Mouse (Mus musculus): ENCODE data around the gene Dnaja4. TPM values are rescaled to one million over a fixed set of nuclear protein-coding genes. Genes with fewer than 3 reads are reported as not detected.

The Dnaja4 gene
- polyA plus RNA-seq, 1 experiment from 2014 or later, result 6.9 TPM

- Histone ChIP-seq H3K27ac (ENCODE audit: low read length) (peak overlapping the region; percentile 48), H3K9ac (replicated peaks; ENCODE audit: low read depth, low read length) (no peak overlapping the region), H3K4me3 (replicated peaks; ENCODE audit: low read length) (no peak overlapping the region), H3K9me3 (ENCODE audit: control insufficient read depth, low read length) (no peaks in the 10 kb centered on the region), H3K36me3 (ENCODE audit: control insufficient read depth, insufficient read depth) (peaks cover 3% of the 10 kb centered on the region; the same call in 1 of the 2 replicates), H3K27me3 (replicated peaks; ENCODE audit: control insufficient read depth, insufficient read depth, low read length) (no peaks in the 10 kb centered on the region), H3K4me1 (replicated peaks; ENCODE audit: control insufficient read depth, insufficient read depth, low read length) (peaks cover 7% of the 10 kb centered on the region; the same call in 1 of the 2 replicates), H3K4me2 (ENCODE audit: low read length) (no peak overlapping the region)
- WGBS, result 82% methylated on average over 5 of the region's 5 CpGs
- no peak for ATAC-seq
Measured at GRCm38 (mm10) chr9:54708085-54708484, 9.4 kb downstream of the Dnaja4 start.

- H3K4me1 ChIP-seq (replicated peaks; ENCODE audit: control insufficient read depth, insufficient read depth, low read length), result no peaks in the 10 kb centered on the region
- no peak overlapping the region for H3K4me3 ChIP-seq (replicated peaks; ENCODE audit: low read length)
- no peak overlapping the region for H3K9ac ChIP-seq (replicated peaks; ENCODE audit: low read depth, low read length)
- no peaks in the 10 kb centered on the region for H3K9me3 ChIP-seq (ENCODE audit: control insufficient read depth, low read length)
- H3K36me3 ChIP-seq (ENCODE audit: control insufficient read depth, insufficient read depth), result peaks cover 16% of the 10 kb centered on the region
- ATAC-seq, result no peak
- H3K27ac ChIP-seq (ENCODE audit: low read length), result no peak overlapping the region
- WGBS, result 94% methylated on average over 3 of the region's 3 CpGs
- no peak overlapping the region for H3K4me2 ChIP-seq (ENCODE audit: low read length)
- H3K27me3 ChIP-seq (replicated peaks; ENCODE audit: control insufficient read depth, insufficient read depth, low read length), result no peaks in the 10 kb centered on the region
Measured at GRCm38 (mm10) chr9:54715776-54716175, 17.1 kb downstream of the Dnaja4 start.

GRCm38 (mm10) chr9:54717527-54717926 is 18.9 kb downstream of the Dnaja4 start:
- H3K27ac ChIP-seq (ENCODE audit: low read length), result no peak overlapping the region
- no peak for ATAC-seq
- WGBS, result 73% methylated on average over 3 of the region's 3 CpGs
- no peak overlapping the region for H3K4me2 ChIP-seq (ENCODE audit: low read length)
- peaks cover 21% of the 10 kb centered on the region for H3K36me3 ChIP-seq (ENCODE audit: control insufficient read depth, insufficient read depth)
- H3K4me1 ChIP-seq (replicated peaks; ENCODE audit: control insufficient read depth, insufficient read depth, low read length), result no peaks in the 10 kb centered on the region
- H3K27me3 ChIP-seq (replicated peaks; ENCODE audit: control insufficient read depth, insufficient read depth, low read length), result no peaks in the 10 kb centered on the region
- no peak overlapping the region for H3K9ac ChIP-seq (replicated peaks; ENCODE audit: low read depth, low read length)
- H3K4me3 ChIP-seq (replicated peaks; ENCODE audit: low read length), result no peak overlapping the region
- H3K9me3 ChIP-seq (ENCODE audit: control insufficient read depth, low read length), result no peaks in the 10 kb centered on the region

GRCm38 (mm10) chr9:54722156-54722555 is 23.5 kb downstream of the Dnaja4 start:
- 77% methylated on average over 7 of the region's 7 CpGs for WGBS
- Histone ChIP-seq H3K4me3 (replicated peaks; ENCODE audit: low read length) (no peak overlapping the region), H3K27ac (ENCODE audit: low read length) (no peak overlapping the region), H3K4me1 (replicated peaks; ENCODE audit: control insufficient read depth, insufficient read depth, low read length) (no peaks in the 10 kb centered on the region), H3K9me3 (ENCODE audit: control insufficient read depth, low read length) (no peaks in the 10 kb centered on the region), H3K4me2 (ENCODE audit: low read length) (no peak overlapping the region), H3K9ac (replicated peaks; ENCODE audit: low read depth, low read length) (no peak overlapping the region), H3K36me3 (ENCODE audit: control insufficient read depth, insufficient read depth) (peaks cover 21% of the 10 kb centered on the region), H3K27me3 (replicated peaks; ENCODE audit: control insufficient read depth, insufficient read depth, low read length) (no peaks in the 10 kb centered on the region)
- no peak for ATAC-seq

- Histone ChIP-seq H3K27me3 (replicated peaks; ENCODE audit: control insufficient read depth, insufficient read depth, low read length) (no peaks in the 10 kb centered on the region), H3K36me3 (ENCODE audit: control insufficient read depth, insufficient read depth) (peaks cover 19% of the 10 kb centered on the region), H3K4me2 (ENCODE audit: low read length) (no peak overlapping the region), H3K4me3 (replicated peaks; ENCODE audit: low read length) (no peak overlapping the region), H3K27ac (ENCODE audit: low read length) (no peak overlapping the region), H3K9ac (replicated peaks; ENCODE audit: low read depth, low read length) (no peak overlapping the region), H3K9me3 (ENCODE audit: control insufficient read depth, low read length) (no peaks in the 10 kb centered on the region), H3K4me1 (replicated peaks; ENCODE audit: control insufficient read depth, insufficient read depth, low read length) (no peaks in the 10 kb centered on the region)
- ATAC-seq, result no peak
- WGBS, result 97% methylated on average over 4 of the region's 4 CpGs
Measured at GRCm38 (mm10) chr9:54722596-54722995, 23.9 kb downstream of the Dnaja4 start.

- Histone ChIP-seq H3K4me3 (replicated peaks; ENCODE audit: low read length) (no peak overlapping the region), H3K27ac (ENCODE audit: low read length) (no peak overlapping the region), H3K9ac (replicated peaks; ENCODE audit: low read depth, low read length) (no peak overlapping the region), H3K27me3 (replicated peaks; ENCODE audit: control insufficient read depth, insufficient read depth, low read length) (no peaks in the 10 kb centered on the region), H3K4me2 (ENCODE audit: low read length) (no peak overlapping the region), H3K36me3 (ENCODE audit: control insufficient read depth, insufficient read depth) (peaks cover 19% of the 10 kb centered on the region), H3K9me3 (ENCODE audit: control insufficient read depth, low read length) (no peaks in the 10 kb centered on the region), H3K4me1 (replicated peaks; ENCODE audit: control insufficient read depth, insufficient read depth, low read length) (no peaks in the 10 kb centered on the region)
- ATAC-seq, result no peak
- 83% methylated on average over 5 of the region's 5 CpGs for WGBS
Measured at GRCm38 (mm10) chr9:54726315-54726714, 27.6 kb downstream of the Dnaja4 start.

GRCm38 (mm10) chr9:54732122-54732521 is 33.4 kb downstream of the Dnaja4 start:
- Histone ChIP-seq H3K9ac (replicated peaks; ENCODE audit: low read depth, low read length) (no peak overlapping the region), H3K4me2 (ENCODE audit: low read length) (no peak overlapping the region), H3K4me1 (replicated peaks; ENCODE audit: control insufficient read depth, insufficient read depth, low read length) (peaks cover 15% of the 10 kb centered on the region), H3K27ac (ENCODE audit: low read length) (no peak overlapping the region), H3K9me3 (ENCODE audit: control insufficient read depth, low read length) (no peaks in the 10 kb centered on the region), H3K27me3 (replicated peaks; ENCODE audit: control insufficient read depth, insufficient read depth, low read length) (no peaks in the 10 kb centered on the region), H3K36me3 (ENCODE audit: control insufficient read depth, insufficient read depth) (peaks cover 8% of the 10 kb centered on the region), H3K4me3 (replicated peaks; ENCODE audit: low read length) (no peak overlapping the region)
- WGBS, result 90% methylated on average over 2 of the region's 2 CpGs
- ATAC-seq, result no peak

GRCm38 (mm10) chr9:54733921-54734638 is 35.4 kb downstream of the Dnaja4 start, which contains the start of gene Wdr61:
TSS of gene Wdr61 (minus strand) at chr9:54734519.
- no peaks in the 10 kb centered on the region for H3K9me3 ChIP-seq (ENCODE audit: control insufficient read depth, low read length)
- peak within 1 kb of the TSS; percentile 57 for H3K4me3 ChIP-seq (replicated peaks; ENCODE audit: low read length)
- H3K27ac ChIP-seq (ENCODE audit: low read length), result no peak within 1 kb of the TSS
- H3K4me1 ChIP-seq (replicated peaks; ENCODE audit: control insufficient read depth, insufficient read depth, low read length), result peaks cover 15% of the 10 kb centered on the region
- H3K4me2 ChIP-seq (ENCODE audit: low read length), result peak within 1 kb of the TSS; percentile 65
- H3K36me3 ChIP-seq (ENCODE audit: control insufficient read depth, insufficient read depth), result peaks cover 5% of the 10 kb centered on the region
- H3K9ac ChIP-seq (replicated peaks; ENCODE audit: low read depth, low read length), result peak within 1 kb of the TSS; percentile 59
- WGBS, result 2% methylated on average over 26 of the region's 32 CpGs
- ATAC-seq, result peak; percentile 98
- no peaks in the 10 kb centered on the region for H3K27me3 ChIP-seq (replicated peaks; ENCODE audit: control insufficient read depth, insufficient read depth, low read length)

- Histone ChIP-seq H3K9ac (replicated peaks; ENCODE audit: low read depth, low read length) (peak overlapping the region; percentile 59), H3K4me1 (replicated peaks; ENCODE audit: control insufficient read depth, insufficient read depth, low read length) (peaks cover 15% of the 10 kb centered on the region), H3K9me3 (ENCODE audit: control insufficient read depth, low read length) (no peaks in the 10 kb centered on the region), H3K4me3 (replicated peaks; ENCODE audit: low read length) (peak overlapping the region; percentile 57), H3K4me2 (ENCODE audit: low read length) (peak overlapping the region; percentile 65), H3K27me3 (replicated peaks; ENCODE audit: control insufficient read depth, insufficient read depth, low read length) (no peaks in the 10 kb centered on the region), H3K36me3 (ENCODE audit: control insufficient read depth, insufficient read depth) (no peaks in the 10 kb centered on the region), H3K27ac (ENCODE audit: low read length) (no peak overlapping the region)
- ATAC-seq, result no peak
- WGBS, result 21% methylated on average over 11 of the region's 11 CpGs
Measured at GRCm38 (mm10) chr9:54734639-54735252, 36.1 kb downstream of the Dnaja4 start.

Measured in forebrain, embryonic 16.5 days (tissue).